Mouse (Mus musculus) neural tube, embryonic 14.5 days (tissue): ENCODE results near the gene Krt17. TPM values are rescaled to one million over a fixed set of nuclear protein-coding genes. Genes with fewer than 3 reads are reported as not detected.

Experiments used
- ATAC-seq: fragments of 200-750 bp; cut with Nextera tagmentation; 2 replicates; pipeline ENCODE4 v1.8.0; 2017; ENCODE audit warnings: low read depth, mild to moderate bottlenecking, moderate TSS enrichment, moderate library complexity
- H3K27ac ChIP-seq: fragments of 300-500 bp; sonication (generic); 2 replicates; pipeline ENCODE4 v1.5.1; 2014; ENCODE audit warnings: low read depth, mild to moderate bottlenecking, control low read depth, low read length, moderate library complexity, mixed read lengths
- H3K27me3 ChIP-seq: fragments of 300-500 bp; sonication (generic); 2 replicates; pipeline ENCODE4 v1.6.1; 2014; ENCODE audit warnings: low read length; ENCODE audit not compliant: control insufficient read depth, insufficient read depth
- H3K36me3 ChIP-seq: fragments of 300-500 bp; sonication (generic); 2 replicates; pipeline ENCODE4 v1.6.1; 2014; ENCODE audit warnings: low read length, mixed read lengths; ENCODE audit not compliant: control insufficient read depth, insufficient read depth
- H3K4me1 ChIP-seq: fragments of 300-500 bp; sonication (generic); 2 replicates; pipeline ENCODE4 v1.6.1; 2014; ENCODE audit warnings: low read length; ENCODE audit not compliant: control insufficient read depth, insufficient read depth
- H3K4me2 ChIP-seq: fragments of 300-500 bp; sonication (generic); 2 replicates; pipeline ENCODE4 v1.6.1; 2014; ENCODE audit warnings: mild to moderate bottlenecking, low read depth, low read length, control low read depth
- H3K4me3 ChIP-seq: fragments of 300-500 bp; sonication (generic); 2 replicates; pipeline ENCODE4 v1.5.1; 2014; ENCODE audit warnings: low read depth, low read length, control low read depth, mixed read lengths
- H3K9ac ChIP-seq: fragments of 300-500 bp; sonication (generic); replicated peaks from 2 replicates; pipeline ENCODE4 v1.6.1; 2014; ENCODE audit warnings: low read depth, mild to moderate bottlenecking, control low read depth, low read length, mixed read lengths
- H3K9me3 ChIP-seq: fragments of 300-500 bp; sonication (generic); 2 replicates; pipeline ENCODE4 v1.6.1; 2016; ENCODE audit warnings: low read length; ENCODE audit not compliant: control insufficient read depth
- WGBS: fragments of 180-500 bp; shearing (Covaris S2); extraction: QIAGEN DNeasy Blood & Tissue Kit; methylation state at CpG from one replicate; pipeline ENCODE4 v1.1.7; 2014; 5-methylcytosine and 5-hydroxymethylcytosine counted together
- polyA plus RNA-seq: library from polyadenylated mRNA; unstranded; fragments of >200 nt; fragmentation: Nextera tagmentation; extraction: Ambion mirVana; gene quantifications from 2 replicates; pipeline ENCODE4 v1.2.1, GENCODE M21; 2014

Gene Krt17
- polyA plus RNA-seq, 1 experiment from 2014 or later, result not detected

DNA sequence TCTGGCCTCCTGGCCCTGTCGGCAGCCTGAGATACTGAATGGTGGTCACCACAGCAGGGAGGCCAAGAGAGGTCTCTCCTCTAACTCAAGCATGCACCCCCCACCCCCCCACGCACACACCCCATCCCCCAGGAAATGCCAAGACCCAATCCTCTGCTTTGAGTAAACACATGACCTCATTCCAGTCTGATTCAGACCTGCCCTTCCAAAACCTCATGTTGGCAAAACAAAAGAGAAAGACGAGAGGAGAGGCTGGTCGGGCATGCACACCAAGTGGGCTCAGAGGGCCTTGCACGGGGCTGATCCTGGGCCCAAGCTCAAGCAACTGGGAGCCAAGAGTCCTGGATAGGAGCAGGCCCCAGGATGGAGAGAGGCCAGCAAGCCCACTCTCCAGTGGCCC, 29.4 kb upstream of the Krt17 start:
- H3K9ac ChIP-seq, result no peak overlapping the region
- no peak overlapping the region for H3K4me2 ChIP-seq
- H3K27ac ChIP-seq, result no peak overlapping the region
- H3K4me1 ChIP-seq, result no peaks in the 10 kb centered on the region
- no peaks in the 10 kb centered on the region for H3K36me3 ChIP-seq
- H3K27me3 ChIP-seq, result no peaks in the 10 kb centered on the region
- H3K9me3 ChIP-seq, result no peaks in the 10 kb centered on the region
- WGBS, result 59% methylated on average over 5 of the region's 5 CpGs
- no peak overlapping the region for H3K4me3 ChIP-seq
- ATAC-seq, result no peak

DNA sequence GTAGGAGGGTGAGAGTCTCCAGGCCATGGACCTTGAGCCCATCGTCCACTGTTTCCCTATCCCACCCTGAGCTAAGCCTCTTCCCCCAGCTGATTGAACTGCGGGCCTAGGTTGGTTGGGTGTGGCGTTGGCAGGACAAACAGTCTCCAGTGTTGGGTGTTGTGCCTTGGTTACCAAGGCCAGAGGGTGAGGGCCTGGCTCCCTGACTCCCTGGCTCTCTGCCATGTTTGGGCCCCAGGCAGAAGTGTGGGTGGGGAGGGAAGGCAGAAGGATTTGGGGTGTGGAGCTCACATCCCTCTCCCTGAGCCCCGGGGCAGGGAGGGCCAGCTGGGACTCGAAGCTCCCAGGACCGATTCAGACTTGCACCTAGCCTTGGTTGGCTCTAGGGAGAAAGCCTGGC, 28.1 kb upstream of the Krt17 start:
- Histone ChIP-seq H3K4me2 (no peak overlapping the region), H3K4me1 (no peaks in the 10 kb centered on the region), H3K9ac (no peak overlapping the region), H3K4me3 (no peak overlapping the region), H3K9me3 (no peaks in the 10 kb centered on the region), H3K27me3 (no peaks in the 10 kb centered on the region), H3K27ac (no peak overlapping the region), H3K36me3 (no peaks in the 10 kb centered on the region)
- no peak for ATAC-seq
- WGBS, result 86% methylated on average over 6 of the region's 6 CpGs

DNA sequence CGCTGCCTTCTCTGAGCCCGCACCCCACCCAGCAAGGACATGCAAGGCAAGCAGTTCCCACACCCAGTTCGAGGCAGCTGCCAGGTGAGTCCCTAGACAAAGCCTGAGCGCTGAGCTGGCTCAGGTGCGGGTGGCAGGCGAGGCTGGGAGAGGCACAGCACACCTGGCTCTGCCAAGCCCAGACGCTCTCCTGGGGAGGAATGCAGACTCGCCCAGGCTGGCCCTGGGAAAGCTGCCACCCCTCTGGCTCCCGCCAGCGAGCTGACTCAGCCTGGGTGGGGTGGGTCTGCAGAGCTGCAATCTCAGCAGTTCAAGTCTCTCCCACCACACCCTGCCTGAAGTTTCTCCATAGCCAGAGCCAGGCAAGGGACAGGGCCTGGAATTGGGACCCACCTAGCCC, 26.2 kb upstream of the Krt17 start:
- no peak overlapping the region for H3K4me2 ChIP-seq
- H3K9ac ChIP-seq, result no peak overlapping the region
- no peaks in the 10 kb centered on the region for H3K9me3 ChIP-seq
- no peak for ATAC-seq
- H3K4me1 ChIP-seq, result no peaks in the 10 kb centered on the region
- H3K36me3 ChIP-seq, result no peaks in the 10 kb centered on the region
- 32% methylated on average over 10 of the region's 10 CpGs for WGBS
- no peak overlapping the region for H3K27ac ChIP-seq
- no peaks in the 10 kb centered on the region for H3K27me3 ChIP-seq
- no peak overlapping the region for H3K4me3 ChIP-seq

DNA sequence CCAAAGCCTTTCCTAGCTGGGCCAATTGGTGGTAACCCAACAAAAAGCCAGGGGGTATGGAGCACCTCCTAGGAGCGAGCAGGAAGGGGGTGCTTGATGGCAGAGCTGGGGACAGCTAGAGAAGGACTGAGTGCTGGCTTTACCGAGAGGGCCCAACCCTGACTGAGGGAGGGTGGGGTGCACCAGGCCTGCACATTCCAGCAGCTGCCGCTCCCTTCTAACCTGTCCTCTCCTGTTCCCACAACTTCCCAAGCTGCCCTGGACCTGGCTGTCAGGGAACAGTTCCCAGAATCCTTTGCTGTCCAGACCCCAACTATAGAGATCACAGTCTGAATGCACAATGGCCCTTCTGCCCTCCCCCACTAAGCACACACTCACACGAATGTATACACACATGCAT, 24.2 kb upstream of the Krt17 start:
- Histone ChIP-seq H3K4me1 (no peaks in the 10 kb centered on the region), H3K4me2 (no peak overlapping the region), H3K9ac (no peak overlapping the region), H3K27ac (no peak overlapping the region), H3K27me3 (no peaks in the 10 kb centered on the region), H3K9me3 (no peaks in the 10 kb centered on the region), H3K36me3 (no peaks in the 10 kb centered on the region), H3K4me3 (no peak overlapping the region)
- no peak for ATAC-seq
- 81% methylated on average over 4 of the region's 4 CpGs for WGBS

DNA sequence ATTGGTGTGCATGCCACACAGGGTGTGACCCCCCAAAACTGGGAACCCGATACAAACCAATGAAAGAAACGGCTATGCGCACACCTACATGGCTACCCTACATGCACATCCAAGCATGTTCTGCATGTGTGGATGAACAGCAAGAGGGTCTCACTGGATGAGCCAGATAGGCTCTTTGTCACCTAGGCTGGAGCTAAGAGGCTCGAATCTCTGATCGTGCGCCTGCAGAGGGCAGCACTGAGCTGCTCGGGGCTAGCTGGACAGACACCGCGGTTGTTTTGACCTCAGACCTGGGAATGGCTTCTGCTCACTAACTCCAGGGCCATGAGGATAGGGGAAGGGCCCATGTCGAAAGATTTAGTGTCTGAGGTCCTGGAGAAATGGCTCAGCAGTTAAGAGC, 21.7 kb upstream of the Krt17 start:
- H3K4me1 ChIP-seq, result no peaks in the 10 kb centered on the region
- peak; percentile 31; the same call in 1 of the 2 replicates for ATAC-seq

DNA sequence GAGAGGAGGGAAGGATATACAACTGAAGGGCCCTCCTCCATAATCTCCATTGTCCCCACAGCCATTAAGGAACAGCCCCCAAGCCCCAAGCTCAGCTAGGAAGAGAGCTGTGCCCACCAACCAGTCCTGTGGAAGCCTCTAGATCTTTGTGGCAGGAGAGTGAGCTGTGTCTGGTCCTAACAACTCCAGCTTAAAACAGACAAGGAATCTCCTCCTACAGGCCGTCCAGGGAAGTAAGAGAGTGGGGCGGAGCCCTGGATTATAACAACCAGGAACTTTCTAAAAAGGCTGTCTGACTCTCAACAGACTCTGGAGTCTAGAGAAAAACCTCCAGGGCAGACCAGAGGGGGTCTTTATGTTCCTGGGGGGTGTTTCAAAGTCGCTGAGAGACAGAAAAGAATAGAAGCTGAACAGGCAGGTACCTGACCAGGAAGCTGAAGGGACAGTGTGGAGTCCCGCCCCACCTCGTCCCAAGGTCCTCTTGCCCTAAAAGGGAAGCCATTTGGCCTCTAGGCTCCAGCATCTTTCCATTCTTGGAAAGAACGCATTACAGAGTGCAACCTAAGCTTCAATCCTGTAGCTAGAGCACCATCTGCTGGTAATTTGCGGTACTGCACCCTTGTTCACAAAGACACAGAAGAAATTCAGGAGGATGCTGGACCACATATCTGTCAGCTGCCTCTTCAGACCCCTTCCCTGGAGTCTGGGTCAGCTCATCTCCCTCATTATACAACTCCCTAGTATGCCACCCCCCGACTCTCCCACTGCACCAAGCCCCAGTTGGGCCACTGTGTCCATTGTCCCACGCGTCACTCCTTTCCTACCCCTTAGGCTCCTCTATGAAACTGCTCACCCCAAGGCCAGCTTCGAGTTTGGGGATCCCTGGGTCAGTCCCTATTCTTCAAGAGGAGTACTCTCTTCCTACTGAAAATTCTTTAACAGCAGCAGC, 21.0 kb upstream of the Krt17 start:
- no peaks in the 10 kb centered on the region for H3K27me3 ChIP-seq
- no peak overlapping the region for H3K27ac ChIP-seq
- H3K9ac ChIP-seq, result no peak overlapping the region
- H3K9me3 ChIP-seq, result no peaks in the 10 kb centered on the region
- no peaks in the 10 kb centered on the region for H3K4me1 ChIP-seq
- H3K4me3 ChIP-seq, result no peak overlapping the region
- peak; percentile 54 for ATAC-seq
- no peaks in the 10 kb centered on the region for H3K36me3 ChIP-seq
- no peak overlapping the region for H3K4me2 ChIP-seq
- 21% methylated on average over 11 of the region's 11 CpGs for WGBS

More for the DNA sequence above, 21.7 kb upstream of the Krt17 start:
- no peaks in the 10 kb centered on the region for H3K9me3 ChIP-seq
- no peak overlapping the region for H3K27ac ChIP-seq
- H3K4me2 ChIP-seq, result no peak overlapping the region
- H3K4me3 ChIP-seq, result no peak overlapping the region
- WGBS, result 25% methylated on average over 10 of the region's 10 CpGs
- H3K9ac ChIP-seq, result no peak overlapping the region
- H3K27me3 ChIP-seq, result no peaks in the 10 kb centered on the region
- no peaks in the 10 kb centered on the region for H3K36me3 ChIP-seq

DNA sequence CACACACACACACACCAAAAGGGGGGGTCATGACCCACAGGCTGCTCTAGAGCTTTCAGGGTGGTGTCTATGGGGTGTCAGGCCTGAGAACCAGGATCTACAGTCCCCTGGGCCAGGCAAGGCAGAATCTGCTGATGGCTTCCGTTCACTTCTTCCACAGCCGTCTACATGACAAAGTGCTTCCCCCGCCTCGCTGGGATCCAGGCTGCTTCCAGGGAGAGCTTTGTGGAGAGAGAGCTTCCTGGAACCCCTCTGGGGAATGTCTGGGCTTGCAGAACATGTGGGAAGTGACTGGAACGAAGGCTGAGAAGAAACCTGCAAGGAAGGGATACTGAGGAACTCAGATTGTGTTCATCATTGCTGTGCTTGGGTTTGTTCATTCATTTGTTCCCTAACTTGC, 17.9 kb upstream of the Krt17 start:
- H3K36me3 ChIP-seq, result no peaks in the 10 kb centered on the region
- no peak overlapping the region for H3K27ac ChIP-seq
- no peaks in the 10 kb centered on the region for H3K4me1 ChIP-seq
- no peak overlapping the region for H3K4me2 ChIP-seq
- H3K27me3 ChIP-seq, result no peaks in the 10 kb centered on the region
- no peak overlapping the region for H3K4me3 ChIP-seq
- no peaks in the 10 kb centered on the region for H3K9me3 ChIP-seq
- no peak overlapping the region for H3K9ac ChIP-seq
- WGBS, result 58% methylated on average over 5 of the region's 5 CpGs
- no peak for ATAC-seq

DNA sequence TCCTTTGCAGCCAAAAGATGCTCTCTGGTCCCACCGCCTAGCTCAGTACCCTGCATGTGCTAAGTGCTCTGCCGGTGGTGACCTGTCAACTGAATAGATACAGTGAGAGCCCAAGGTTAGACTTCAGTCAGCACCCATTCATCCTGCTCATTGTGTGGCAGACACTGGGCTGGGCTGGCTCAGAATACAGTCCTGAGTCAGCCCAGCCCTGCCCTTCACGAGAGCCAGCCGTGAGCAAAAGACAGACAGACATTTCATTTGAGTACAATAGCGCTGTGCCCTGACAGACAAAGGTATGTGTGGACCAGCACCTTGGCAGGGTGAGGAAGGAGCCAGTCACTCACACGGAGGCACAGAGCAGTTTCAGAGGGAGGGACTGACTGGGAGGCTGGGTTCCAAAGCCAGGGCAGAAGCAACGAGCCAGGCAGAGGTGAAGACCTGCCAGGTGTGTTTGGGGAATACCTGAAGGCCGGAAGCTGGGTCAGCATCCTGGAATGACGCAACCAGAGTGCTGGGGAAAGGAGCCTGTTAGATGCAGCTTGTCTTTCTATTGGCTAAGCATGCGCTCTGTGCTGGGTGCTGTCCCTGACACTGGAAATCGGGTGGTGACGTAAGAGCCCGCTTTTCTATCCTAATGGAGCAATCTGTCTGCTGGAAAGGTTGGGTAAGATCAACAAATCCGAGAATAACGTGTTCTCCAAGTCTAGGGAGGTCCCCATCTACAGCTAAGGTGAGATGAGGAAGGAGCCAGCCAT, 17.1 kb upstream of the Krt17 start:
- ATAC-seq, result no peak
- H3K9me3 ChIP-seq, result no peaks in the 10 kb centered on the region
- H3K27ac ChIP-seq, result no peak overlapping the region
- H3K4me3 ChIP-seq, result no peak overlapping the region
- H3K4me2 ChIP-seq, result no peak overlapping the region
- H3K27me3 ChIP-seq, result no peaks in the 10 kb centered on the region
- no peaks in the 10 kb centered on the region for H3K4me1 ChIP-seq
- H3K9ac ChIP-seq, result no peak overlapping the region
- no peaks in the 10 kb centered on the region for H3K36me3 ChIP-seq
- 72% methylated on average over 15 of the region's 15 CpGs for WGBS

DNA sequence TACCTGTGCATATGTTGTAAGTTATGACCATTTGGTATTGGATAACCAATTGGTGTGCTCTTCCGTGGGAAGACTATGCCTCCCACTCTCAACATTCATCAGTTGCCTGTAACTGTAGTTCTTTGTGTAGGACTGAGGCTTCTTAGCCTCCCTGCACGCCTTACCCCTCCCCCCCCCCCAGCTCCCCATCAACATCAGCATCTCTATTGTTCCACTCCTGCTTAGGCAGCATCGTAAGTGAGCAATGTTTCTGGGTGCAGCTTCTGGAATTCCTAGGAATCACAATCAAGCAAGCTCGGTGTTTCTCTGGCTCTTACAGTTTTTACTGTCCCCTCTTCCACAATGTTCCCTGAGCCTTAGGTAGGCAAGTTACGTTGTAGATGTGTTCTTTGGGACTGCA, 14.6 kb upstream of the Krt17 start:
- no peaks in the 10 kb centered on the region for H3K36me3 ChIP-seq
- H3K27ac ChIP-seq, result no peak overlapping the region
- 43% methylated on average over 5 of the region's 5 CpGs for WGBS
- no peaks in the 10 kb centered on the region for H3K9me3 ChIP-seq
- H3K27me3 ChIP-seq, result no peaks in the 10 kb centered on the region
- no peak overlapping the region for H3K4me2 ChIP-seq
- no peak overlapping the region for H3K4me3 ChIP-seq
- H3K9ac ChIP-seq, result no peak overlapping the region
- H3K4me1 ChIP-seq, result no peaks in the 10 kb centered on the region
- ATAC-seq, result no peak
